Mouse (Mus musculus): ENCODE measurements around the gene Hnrnpa3. TPM values are rescaled to one million over a fixed set of nuclear protein-coding genes. Genes with fewer than 3 reads are reported as not detected.
"Not testable (repeated sequence)": the region's sequence is repeated elsewhere in the genome, so short reads cannot be mapped to it uniquely, and the experiment has no call there.

The Hnrnpa3 gene
- total RNA-seq, 1 experiment from 2014 or later: 447 TPM

DNA sequence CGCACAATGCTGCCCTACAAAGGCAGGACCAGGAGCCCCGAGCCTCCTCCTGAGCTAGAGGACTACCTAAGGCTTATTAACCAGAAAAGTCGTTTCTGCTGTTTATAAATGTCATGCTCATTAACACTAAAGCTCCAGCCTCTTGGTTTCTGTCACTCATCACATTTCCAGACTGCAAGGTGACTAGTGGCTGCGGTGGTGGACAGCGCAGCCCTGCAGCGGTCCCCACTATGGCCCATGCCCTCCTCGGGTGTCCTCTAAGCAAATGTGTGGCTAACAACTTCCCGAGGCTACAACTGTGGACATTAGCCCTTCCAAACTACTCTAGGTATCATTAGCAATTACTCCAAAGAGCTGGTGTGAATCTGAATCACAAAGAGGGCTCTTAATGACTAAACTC is 32.3 kb downstream of the Hnrnpa3 start:
- ATAC-seq (replicated peaks in 1 of 2; ENCODE audit: insufficient read depth in 1 of 2, low FRiP score in 2 of 2, low TSS enrichment in 1 of 2, low read depth in 1 of 2, poor library complexity in 2 of 2, severe bottlenecking in 2 of 2): no peak

DNA sequence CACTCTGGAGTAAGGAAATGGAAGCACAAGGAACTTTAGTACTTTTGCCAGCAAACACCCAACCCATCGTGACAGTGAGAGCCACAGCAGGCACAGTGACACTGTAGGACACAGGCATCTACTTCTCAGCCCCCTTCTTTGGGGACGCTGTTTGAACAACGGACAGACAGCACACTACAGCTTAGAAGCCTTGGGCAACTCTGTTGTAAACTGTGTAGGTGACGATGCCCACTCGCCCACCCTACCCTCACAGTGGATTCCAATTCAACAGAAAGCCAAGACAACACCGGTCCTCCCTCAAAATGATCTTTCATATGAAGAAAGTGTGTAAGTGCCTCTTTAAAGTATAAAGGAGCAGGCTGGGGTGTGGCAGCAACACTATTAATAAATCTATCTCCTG is 33.3 kb downstream of the Hnrnpa3 start:
- ATAC-seq (replicated peaks in 1 of 2; ENCODE audit: insufficient read depth in 1 of 2, low FRiP score in 2 of 2, low TSS enrichment in 1 of 2, low read depth in 1 of 2, poor library complexity in 2 of 2, severe bottlenecking in 2 of 2): no peak

DNA sequence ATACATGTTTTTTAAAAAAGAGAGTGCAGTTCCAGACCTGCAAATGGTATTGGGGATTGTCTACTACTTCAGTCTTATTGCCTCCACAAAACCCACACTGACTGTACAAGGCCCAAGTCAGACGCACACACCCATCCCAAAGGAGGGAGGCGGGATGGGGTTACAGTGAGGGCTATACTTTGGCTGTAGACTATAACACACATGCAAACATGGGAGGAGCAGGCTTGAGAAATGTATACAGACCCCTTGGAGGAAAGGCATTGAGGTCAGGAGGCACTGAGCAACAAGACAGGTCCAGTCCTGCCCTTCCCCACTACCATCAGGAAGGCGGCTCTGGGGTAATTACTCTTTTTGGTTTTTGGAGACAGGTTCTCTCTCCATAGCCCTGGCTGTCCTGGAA is 35.9 kb downstream of the Hnrnpa3 start:
- ATAC-seq (replicated peaks in 1 of 2; ENCODE audit: insufficient read depth in 1 of 2, low FRiP score in 2 of 2, low TSS enrichment in 1 of 2, low read depth in 1 of 2, poor library complexity in 2 of 2, severe bottlenecking in 2 of 2): not testable (repeated sequence)

DNA sequence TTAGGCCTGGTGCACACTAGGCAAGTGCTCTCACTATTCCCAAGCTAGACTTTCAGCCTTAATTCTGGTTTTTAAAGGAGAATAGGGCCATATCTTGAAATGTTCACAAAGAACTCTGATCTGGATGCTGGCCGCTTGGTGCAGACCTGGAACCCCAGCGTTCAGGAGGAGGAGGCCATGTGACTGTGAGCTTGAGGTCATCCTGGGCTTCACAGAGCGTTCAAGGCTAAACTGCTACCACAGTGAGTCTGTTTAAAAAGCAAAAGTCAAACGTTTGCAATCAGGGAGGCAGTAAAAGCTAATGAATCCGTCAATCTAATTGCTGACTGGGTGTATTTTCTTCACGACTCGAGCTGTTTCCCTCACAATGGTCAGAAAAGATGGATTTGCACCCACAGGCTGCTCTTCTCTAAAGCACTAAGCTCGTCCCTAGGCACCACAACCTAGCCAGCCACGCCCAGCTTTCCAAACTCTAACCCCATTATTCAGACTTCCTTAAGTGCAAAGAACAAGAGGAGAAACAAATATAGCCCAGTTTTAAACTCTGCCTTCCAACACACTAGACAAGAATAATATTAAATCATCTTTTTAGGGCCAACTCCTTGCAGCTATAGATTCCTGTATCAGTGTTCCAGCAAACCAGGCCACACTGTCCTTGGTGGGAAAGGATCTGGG is 36.8 kb downstream of the Hnrnpa3 start:
- ATAC-seq (replicated peaks in 1 of 2; ENCODE audit: insufficient read depth in 1 of 2, low FRiP score in 2 of 2, low TSS enrichment in 1 of 2, low read depth in 1 of 2, poor library complexity in 2 of 2, severe bottlenecking in 2 of 2): no peak

DNA sequence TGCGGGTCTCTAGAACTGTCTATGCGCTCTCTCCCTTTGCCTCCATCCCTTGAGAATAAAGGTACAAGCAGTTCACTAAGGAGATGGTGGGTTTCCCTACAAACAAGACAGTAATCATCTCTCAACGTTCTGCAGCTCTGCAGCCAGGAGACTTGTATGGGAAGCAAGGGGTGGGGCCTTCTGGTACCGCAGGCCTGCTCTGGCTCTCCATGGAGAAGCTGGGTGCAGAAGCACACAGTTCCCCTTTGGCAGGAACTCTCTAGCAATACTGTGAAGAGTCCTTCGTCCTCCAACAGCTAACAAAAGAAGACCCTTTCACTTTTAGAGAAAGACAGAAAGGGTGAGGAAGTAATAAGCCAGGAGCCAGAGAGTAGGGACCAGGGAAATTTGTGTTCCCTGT is 37.3 kb downstream of the Hnrnpa3 start:
- peak; percentile 65 to 66 for ATAC-seq (replicated peaks in 1 of 2; ENCODE audit: insufficient read depth in 1 of 2, low FRiP score in 2 of 2, low TSS enrichment in 1 of 2, low read depth in 1 of 2, poor library complexity in 2 of 2, severe bottlenecking in 2 of 2)

DNA sequence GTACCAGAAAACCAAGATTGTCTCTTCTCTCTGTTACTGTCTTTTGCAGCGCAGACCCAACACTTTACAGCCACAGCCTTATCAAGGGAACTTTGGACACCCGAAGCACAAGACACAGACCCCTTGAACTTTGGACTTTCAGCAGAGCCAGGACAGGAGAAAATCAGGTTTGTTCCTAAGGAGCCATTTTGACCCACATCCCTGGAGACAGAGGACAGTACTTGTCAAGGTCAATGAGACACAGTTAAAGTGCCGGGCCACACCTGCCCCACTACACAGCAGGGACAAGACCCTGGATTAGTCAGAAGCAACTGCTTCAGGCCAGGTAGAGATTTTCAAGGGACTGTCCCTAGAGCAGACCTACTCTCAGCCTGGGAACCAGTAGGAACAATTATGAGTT is 38.2 kb downstream of the Hnrnpa3 start:
- ATAC-seq (replicated peaks in 1 of 2; ENCODE audit: insufficient read depth in 1 of 2, low FRiP score in 2 of 2, low TSS enrichment in 1 of 2, low read depth in 1 of 2, poor library complexity in 2 of 2, severe bottlenecking in 2 of 2): no peak

DNA sequence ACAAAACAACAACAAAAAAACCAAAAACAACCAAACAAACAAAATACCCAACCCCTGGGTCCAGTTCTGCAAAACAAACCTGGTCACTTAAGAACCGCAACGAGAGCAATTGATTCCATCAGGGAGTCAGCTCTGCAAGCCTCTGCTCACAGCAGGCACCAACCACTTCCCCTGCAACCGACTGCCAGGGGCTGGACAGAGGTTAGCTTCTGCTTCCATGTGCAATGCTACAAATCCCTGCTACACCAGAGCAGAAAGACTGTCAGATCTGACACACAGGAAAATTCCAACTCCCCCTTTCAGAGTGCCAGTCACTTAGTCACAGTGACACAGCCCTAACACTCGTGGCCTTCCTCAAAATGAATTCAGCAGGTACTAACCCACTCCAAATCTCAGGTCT is 38.9 kb downstream of the Hnrnpa3 start:
- ATAC-seq (replicated peaks in 1 of 2; ENCODE audit: insufficient read depth in 1 of 2, low FRiP score in 2 of 2, low TSS enrichment in 1 of 2, low read depth in 1 of 2, poor library complexity in 2 of 2, severe bottlenecking in 2 of 2): peak; percentile 66 to 80

DNA sequence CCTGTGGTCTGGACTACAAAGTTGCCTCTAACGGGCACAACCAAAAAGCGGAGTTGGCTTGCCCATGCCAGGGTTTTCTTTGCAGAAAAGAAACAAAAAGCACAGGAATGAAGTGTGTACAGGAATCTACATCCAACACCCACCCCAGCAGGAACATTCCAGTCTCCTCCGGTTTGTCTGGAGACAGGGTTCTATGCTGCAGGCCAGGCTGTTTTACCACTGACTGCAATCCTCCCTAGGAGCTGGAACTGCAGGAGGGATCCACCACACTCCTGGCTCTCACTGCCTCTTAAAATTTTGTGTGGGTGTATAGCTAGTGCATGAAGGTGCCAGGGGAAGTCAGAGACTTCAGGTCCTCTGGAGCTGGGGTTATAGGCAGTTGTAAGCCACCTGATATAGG is 39.8 kb downstream of the Hnrnpa3 start:
- no peak for ATAC-seq (replicated peaks in 1 of 2; ENCODE audit: insufficient read depth in 1 of 2, low FRiP score in 2 of 2, low TSS enrichment in 1 of 2, low read depth in 1 of 2, poor library complexity in 2 of 2, severe bottlenecking in 2 of 2)

DNA sequence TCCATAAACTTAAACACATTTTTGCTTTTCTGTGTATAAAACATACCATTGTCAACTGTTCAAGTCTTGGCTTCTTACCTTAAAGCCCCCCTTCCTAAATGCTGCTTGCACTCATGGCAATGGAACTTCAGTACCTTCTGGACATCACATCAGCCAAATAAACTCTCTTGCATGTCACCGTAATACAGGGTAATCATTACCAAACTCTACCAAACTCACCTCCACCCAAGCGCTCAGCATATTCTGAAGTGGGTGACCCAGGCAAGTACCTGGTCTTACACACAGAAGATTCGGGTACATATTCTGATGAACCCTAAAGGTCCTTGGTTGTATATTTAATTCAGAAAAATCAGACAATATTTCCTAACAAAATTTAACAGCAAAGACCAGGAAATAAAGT is 41.5 kb downstream of the Hnrnpa3 start:
- ATAC-seq (replicated peaks in 1 of 2; ENCODE audit: insufficient read depth in 1 of 2, low FRiP score in 2 of 2, low TSS enrichment in 1 of 2, low read depth in 1 of 2, poor library complexity in 2 of 2, severe bottlenecking in 2 of 2): no peak

DNA sequence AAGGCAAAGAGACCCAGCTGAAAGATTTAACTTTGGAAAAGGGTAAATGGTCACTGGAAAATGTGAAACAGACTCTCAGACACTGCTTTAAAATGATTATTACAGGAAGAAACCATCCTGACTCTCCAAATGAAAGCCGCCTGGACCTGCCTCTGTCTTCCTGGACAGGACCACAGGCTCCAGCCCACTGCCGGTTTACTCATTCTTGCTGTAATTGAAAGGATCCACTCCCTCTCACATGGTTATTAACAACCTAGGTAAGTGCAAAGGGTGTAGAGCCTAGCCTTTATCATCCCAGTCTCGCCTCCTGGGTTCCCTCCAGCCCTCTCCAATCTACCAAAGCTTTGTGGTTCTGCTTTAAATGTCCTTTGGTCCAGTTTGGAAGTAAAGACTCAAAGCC is 42.1 kb downstream of the Hnrnpa3 start:
- no peak for ATAC-seq (replicated peaks in 1 of 2; ENCODE audit: insufficient read depth in 1 of 2, low FRiP score in 2 of 2, low TSS enrichment in 1 of 2, low read depth in 1 of 2, poor library complexity in 2 of 2, severe bottlenecking in 2 of 2)

DNA sequence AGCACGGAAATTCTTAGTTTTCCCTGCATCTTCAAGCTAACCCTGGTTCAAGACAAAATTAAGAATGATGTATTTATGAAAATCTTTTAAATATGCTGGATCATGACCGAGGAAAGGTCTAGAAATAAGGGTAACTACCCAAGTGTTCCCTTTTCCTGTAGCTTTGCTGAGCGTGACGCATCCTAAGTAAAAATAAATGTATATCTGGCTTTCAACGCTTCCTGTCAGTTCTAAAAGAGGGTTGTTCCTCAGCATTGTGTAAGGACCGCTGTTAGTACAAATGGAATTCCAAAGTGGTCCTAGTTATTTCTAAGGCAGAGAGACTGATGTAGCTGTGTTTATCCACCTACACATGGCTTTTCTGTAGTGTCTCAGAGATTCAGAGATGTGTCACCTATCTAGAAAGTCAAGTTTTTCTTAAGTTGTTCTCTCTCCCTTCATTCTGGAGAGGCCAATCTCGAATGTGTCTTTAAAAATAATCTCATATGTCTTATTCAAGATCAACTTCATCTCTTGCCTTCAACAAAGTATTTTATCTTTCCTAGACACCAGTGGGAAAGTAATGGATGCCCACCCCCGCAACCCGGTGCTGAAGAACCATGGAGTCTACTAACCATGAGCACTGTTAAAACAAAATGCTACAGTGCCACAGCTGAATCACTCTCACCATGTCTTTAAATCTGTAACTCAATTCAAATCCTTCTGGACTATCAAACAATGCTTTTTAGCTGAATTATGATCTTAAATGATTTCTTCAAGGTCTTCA is 42.9 kb downstream of the Hnrnpa3 start:
- no peak for ATAC-seq (replicated peaks in 1 of 2; ENCODE audit: insufficient read depth in 1 of 2, low FRiP score in 2 of 2, low TSS enrichment in 1 of 2, low read depth in 1 of 2, poor library complexity in 2 of 2, severe bottlenecking in 2 of 2)

DNA sequence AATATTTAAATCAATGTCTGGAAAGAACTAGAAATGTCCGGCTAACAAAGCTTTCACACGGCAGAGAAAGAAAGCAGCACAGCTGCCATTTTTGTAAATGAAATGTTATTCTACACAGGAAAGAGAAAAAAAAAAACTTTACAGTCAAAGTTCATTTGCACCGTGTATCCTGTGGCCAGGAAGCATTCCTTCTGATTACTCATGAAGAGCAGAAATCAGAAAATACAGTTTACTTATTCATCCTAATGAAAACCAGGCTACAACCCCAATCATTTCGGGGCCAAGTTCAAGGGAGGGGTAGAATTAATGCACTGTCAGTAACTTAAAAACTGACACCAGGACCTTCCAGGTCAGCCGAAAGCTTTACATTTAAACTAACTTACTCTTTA is 43.5 kb downstream of the Hnrnpa3 start:
- ATAC-seq (replicated peaks in 1 of 2; ENCODE audit: insufficient read depth in 1 of 2, low FRiP score in 2 of 2, low TSS enrichment in 1 of 2, low read depth in 1 of 2, poor library complexity in 2 of 2, severe bottlenecking in 2 of 2): no peak

DNA sequence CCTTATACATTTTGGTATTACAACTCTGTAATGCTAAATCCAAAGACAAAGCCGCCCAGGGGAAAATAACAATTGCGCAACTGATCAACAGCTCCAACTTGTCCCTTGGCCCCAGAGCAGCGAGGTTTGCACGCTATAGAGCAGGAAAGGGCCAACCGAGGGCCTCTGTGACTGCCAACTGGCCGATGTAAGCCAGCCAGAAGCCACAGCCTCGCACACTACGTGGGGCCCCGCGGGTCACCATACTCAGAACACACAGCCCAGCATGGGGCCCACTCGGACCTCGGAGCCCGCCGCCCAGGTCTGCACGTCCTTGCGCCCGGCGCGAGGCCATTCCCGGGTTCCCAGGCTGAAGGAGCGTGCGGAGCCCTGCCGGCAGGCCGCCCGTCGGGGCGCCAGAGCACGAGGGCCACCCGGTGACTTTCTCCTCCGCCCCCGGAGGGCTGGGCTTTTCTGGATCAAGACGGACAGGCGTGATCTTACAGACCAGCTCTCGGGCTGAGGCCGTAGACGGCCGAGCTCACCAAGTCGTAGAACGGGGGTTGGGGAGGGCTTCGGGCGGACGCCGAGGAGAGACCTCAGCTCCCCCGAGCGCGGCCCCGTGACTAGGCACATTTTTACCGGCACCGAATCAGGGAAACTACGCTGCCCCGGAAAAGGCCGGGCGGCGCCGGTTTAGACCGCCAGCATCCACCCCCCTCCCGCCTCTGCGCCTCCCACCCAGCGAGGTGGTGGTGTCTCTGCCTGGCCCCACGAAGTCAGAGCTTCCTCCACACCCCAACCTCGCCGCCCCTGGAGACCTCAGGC is 44.5 kb downstream of the Hnrnpa3 start:
- ATAC-seq (replicated peaks in 1 of 2; ENCODE audit: insufficient read depth in 1 of 2, low FRiP score in 2 of 2, low TSS enrichment in 1 of 2, low read depth in 1 of 2, poor library complexity in 2 of 2, severe bottlenecking in 2 of 2): peak; percentile 38 to 52

DNA sequence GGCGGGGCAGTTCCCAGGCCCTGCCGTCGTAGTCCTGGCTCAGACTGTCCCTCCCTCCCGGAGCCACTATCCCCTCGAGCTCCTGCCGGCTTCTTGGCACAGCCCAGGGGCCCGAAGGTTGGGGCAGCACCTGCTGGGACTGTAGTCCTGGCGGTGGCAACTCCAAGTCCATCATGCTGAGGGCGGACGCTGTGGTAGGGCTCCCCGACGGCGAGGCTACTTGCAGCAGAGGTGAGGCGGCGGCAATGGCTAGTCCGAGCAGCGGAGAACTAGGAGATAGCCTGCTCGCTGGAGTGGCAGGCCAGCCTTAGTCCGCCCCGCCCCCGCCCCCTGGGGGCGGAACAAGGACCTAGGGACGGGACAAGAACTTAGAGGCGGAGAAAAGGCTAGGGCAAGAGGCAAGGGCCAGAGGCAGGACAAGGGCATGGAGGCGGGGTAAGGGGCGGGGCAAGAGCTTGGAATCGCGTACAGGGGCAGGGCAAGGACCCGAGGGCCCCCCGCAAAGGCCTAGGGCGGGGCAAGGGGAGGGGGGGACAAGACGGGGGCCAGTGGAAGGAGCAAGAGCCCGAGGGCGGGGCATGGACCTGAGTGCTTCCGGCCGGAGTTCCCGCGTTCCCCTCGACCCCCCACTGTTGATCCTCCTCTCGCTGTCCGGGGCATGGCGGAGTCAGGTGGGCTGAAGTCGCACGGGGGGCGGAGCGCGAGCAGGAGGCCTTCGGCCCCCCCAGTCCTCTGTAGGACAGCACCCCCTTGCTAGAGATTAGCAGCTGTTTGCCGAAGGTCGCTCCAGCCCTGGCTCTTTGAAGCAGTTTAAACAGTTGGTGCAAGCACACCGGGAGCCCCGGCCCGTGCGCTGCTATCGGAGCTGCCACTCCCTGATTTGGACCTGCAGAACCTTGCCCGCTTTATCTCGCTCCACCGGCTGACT is 45.4 kb downstream of the Hnrnpa3 start, which contains the start of gene Nfe2l2:
TSS of gene Nfe2l2 (minus strand) at position 408 of the 928 bp plus-strand sequence.
- peak; percentile 81 to 85 for ATAC-seq (replicated peaks in 1 of 2; ENCODE audit: insufficient read depth in 1 of 2, low FRiP score in 2 of 2, low TSS enrichment in 1 of 2, low read depth in 1 of 2, poor library complexity in 2 of 2, severe bottlenecking in 2 of 2)

DNA sequence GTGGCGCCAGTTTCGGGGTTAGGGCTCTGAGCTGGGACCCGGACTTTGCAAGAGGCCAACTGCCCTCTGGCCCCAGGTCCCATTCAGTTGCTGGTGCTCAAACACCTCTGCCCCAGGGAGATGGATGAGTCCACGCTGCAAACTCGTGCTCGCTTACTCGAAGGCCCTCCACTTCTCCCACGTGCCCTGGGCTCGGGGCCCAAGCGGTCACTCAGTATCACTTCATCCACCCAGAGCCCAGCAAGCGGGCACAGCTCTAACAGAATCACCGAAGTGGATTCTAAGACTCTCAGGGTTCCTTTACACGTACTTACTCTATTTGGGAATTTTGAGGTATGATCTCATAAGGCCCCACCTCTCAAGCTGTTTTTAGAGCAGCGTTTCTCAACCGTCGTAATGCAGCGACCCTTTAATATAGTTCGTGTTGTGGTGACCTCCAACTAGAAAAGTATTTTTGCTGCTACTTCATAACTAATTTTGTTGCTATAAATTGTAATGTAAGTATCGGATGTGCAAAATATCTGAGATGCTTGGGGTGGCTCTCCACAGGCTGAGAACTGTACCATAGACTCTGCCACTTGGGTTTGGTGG is 46.2 kb downstream of the Hnrnpa3 start:
- ATAC-seq (replicated peaks in 1 of 2; ENCODE audit: insufficient read depth in 1 of 2, low FRiP score in 2 of 2, low TSS enrichment in 1 of 2, low read depth in 1 of 2, poor library complexity in 2 of 2, severe bottlenecking in 2 of 2): peak in 1 of 2 experiments; percentile 3; a peak in 1 of 4 replicates

DNA sequence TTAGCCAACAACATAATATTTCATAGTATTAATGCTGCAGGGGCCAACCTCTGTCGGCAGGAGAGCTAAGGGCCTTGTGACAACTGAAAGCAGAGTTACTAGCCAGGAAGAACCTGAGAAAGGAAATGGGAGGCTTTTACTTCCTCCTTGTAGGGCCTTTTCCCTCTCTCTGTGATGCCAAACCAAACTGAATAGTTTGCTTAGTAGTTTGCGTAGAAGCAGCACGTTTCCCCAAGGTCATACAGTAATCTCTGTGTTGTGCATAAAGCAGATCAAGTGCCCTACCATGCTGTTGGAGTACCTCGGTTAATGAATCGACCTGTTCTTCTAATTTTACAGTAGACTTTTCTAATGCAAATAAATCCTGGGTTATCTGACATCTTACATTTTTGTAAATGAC is 47.4 kb downstream of the Hnrnpa3 start:
- no peak for ATAC-seq (replicated peaks in 1 of 2; ENCODE audit: insufficient read depth in 1 of 2, low FRiP score in 2 of 2, low TSS enrichment in 1 of 2, low read depth in 1 of 2, poor library complexity in 2 of 2, severe bottlenecking in 2 of 2)

DNA sequence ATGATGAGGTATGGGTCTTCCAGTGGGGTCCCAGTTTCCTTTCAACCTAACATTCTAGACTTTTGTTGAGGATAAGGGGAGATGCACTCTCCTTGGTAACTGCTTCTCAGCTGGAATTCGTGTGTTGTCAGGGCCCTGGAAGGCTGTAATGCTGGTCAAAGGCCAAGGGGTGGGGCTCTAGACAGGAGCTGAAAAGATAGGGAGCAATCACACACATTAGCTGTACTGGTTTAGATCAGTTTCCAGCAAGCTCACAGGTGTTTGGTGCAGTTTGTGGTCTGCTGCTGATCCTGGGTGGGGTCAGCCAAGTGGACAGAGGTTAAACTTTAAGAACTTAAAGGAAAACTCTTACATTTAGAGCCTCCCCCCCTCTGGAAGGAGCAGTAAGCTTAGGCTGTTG is 48.4 kb downstream of the Hnrnpa3 start:
- no peak for ATAC-seq (replicated peaks in 1 of 2; ENCODE audit: insufficient read depth in 1 of 2, low FRiP score in 2 of 2, low TSS enrichment in 1 of 2, low read depth in 1 of 2, poor library complexity in 2 of 2, severe bottlenecking in 2 of 2)

Measured in hematopoietic stem cell, adult 5-6 weeks (primary cell).